Mouse (Mus musculus): Measurements from ENCODE around the gene Mphosph8.

GRCm38 (mm10) chr14:56685426-56685825 is 17.4 kb downstream of the Mphosph8 start:
- no peak for TF ChIP-seq POLR2A (IDR thresholded peaks at IDR 0.05; ENCODE audit: borderline replicate concordance, insufficient read depth, low read length)
- no peak for TF ChIP-seq CTCF (IDR thresholded peaks at IDR 0.05; ENCODE audit: borderline replicate concordance, insufficient read depth, low read depth, low read length)
